Mouse (Mus musculus) heart, postnatal 0 days (tissue): ENCODE measurements at regions not wholly inside any gene's neighbourhood (a gene's known extent, or its start where the extent isn't known, plus 50 kb on each side); places are given as distances from the start of the nearest gene placed in this dataset.
A peak's percentile ranks its signal among the peaks of the same experiment; 100 is the strongest.

Experiments
- ATAC-seq: fragments of 200-750 bp; cut with Nextera tagmentation; 2 replicates; pipeline ENCODE4 v1.8.0; 2017; ENCODE audit warnings: low read depth, moderate number of reproducible peaks, moderate library complexity; ENCODE audit not compliant: insufficient read depth
- DNase-seq: peaks from one replicate; pipeline ENCODE4 v3.0.0-alpha.2; 2016; ENCODE audit warnings: low spot score
- H3K27ac ChIP-seq: fragments of 300-500 bp; sonication (generic); 2 replicates; pipeline ENCODE4 v1.5.1; 2014; ENCODE audit warnings: low read depth, mild to moderate bottlenecking
- H3K27me3 ChIP-seq: fragments of 300-500 bp; sonication (generic); 2 replicates; pipeline ENCODE4 v1.6.1; 2014; ENCODE audit warnings: low read length, mixed read lengths; ENCODE audit not compliant: control insufficient read depth, insufficient read depth
- H3K36me3 ChIP-seq: fragments of 300-500 bp; sonication (generic); replicated peaks from 2 replicates; pipeline ENCODE4 v1.6.1; 2014; ENCODE audit warnings: low read length, mixed read lengths; ENCODE audit not compliant: control insufficient read depth, insufficient read depth
- H3K4me1 ChIP-seq: fragments of 300-500 bp; sonication (generic); 2 replicates; pipeline ENCODE4 v1.6.1; 2014; ENCODE audit warnings: antibody characterized with exemption; ENCODE audit not compliant: control insufficient read depth, insufficient read depth
- H3K4me2 ChIP-seq: fragments of 300-500 bp; sonication (generic); 2 replicates; pipeline ENCODE4 v1.6.1; 2014; ENCODE audit warnings: low read depth, mild to moderate bottlenecking, low read length, moderate library complexity
- H3K4me3 ChIP-seq: fragments of 300-500 bp; sonication (generic); 2 replicates; pipeline ENCODE4 v1.5.1; 2014; ENCODE audit warnings: low read depth, low read length
- H3K9ac ChIP-seq: fragments of 300-500 bp; sonication (generic); replicated peaks from 2 replicates; pipeline ENCODE4 v1.6.1; 2014; ENCODE audit warnings: low read depth, low read length, mixed read lengths
- H3K9me3 ChIP-seq: fragments of 300-500 bp; sonication (generic); replicated peaks from 2 replicates; pipeline ENCODE4 v1.6.1; 2016; ENCODE audit warnings: low read length; ENCODE audit not compliant: control insufficient read depth
- CTCF ChIP-seq: IDR thresholded peaks from 2 replicates; pipeline ENCODE4 v1.5.1; 2016; ENCODE audit warnings: antibody characterized with exemption, control low read depth, low read depth
- EP300 ChIP-seq: IDR thresholded peaks from 2 replicates; pipeline ENCODE4 v1.6.1; 2016; ENCODE audit warnings: antibody characterized with exemption, low read depth
- WGBS: fragments of 180-500 bp; shearing (Covaris S2); extraction: QIAGEN DNeasy Blood & Tissue Kit; methylation state at CpG from one replicate; pipeline ENCODE4 v1.1.7; 2014; 5-methylcytosine and 5-hydroxymethylcytosine counted together

- no peak for ATAC-seq
- Histone ChIP-seq H3K9ac (no peak overlapping the region), H3K36me3 (no peaks in the 10 kb centered on the region), H3K27me3 (no peaks in the 10 kb centered on the region), H3K4me3 (no peak overlapping the region), H3K4me1 (no peaks in the 10 kb centered on the region), H3K27ac (no peak overlapping the region), H3K4me2 (no peak overlapping the region), H3K9me3 (no peaks in the 10 kb centered on the region)
- 55% methylated on average over 3 of the region's 3 CpGs for WGBS
- TF ChIP-seq EP300 (no peak), CTCF (no peak)
- DNase-seq, result no peak
These were observed 427.0 kb upstream of the Irak1bp1 start for GRCm38 (mm10) chr9:82402355-82402754.

DNA sequence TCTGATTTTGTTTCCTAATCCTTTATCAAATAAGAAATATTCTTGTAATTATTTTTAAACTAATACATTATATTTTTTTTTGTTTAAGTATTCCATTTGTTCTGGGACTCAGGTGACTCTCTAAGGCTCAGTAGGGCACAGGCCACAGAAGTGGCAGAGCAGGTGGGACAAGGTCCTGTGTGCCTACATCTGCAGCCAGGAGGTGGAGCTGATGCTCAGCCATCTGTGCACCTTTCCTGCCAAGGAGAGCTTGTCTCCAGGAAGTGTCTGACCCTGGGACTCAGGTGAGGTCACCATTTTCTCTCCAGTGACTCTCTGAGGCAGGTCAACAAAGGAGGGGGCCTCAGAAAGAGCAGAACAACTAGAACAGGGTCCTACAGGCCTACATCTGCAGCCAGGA lies 425.3 kb upstream of the Irak1bp1 start:
- H3K4me3 ChIP-seq, result no peak overlapping the region
- H3K9ac ChIP-seq, result no peak overlapping the region
- no peak overlapping the region for H3K27ac ChIP-seq
- H3K4me2 ChIP-seq, result no peak overlapping the region
- ATAC-seq, result no peak
- H3K4me1 ChIP-seq, result no peaks in the 10 kb centered on the region
- no peaks in the 10 kb centered on the region for H3K9me3 ChIP-seq
- H3K36me3 ChIP-seq, result no peaks in the 10 kb centered on the region
- TF ChIP-seq CTCF, result peak; percentile 20
- TF ChIP-seq EP300, result no peak
- H3K27me3 ChIP-seq, result no peaks in the 10 kb centered on the region
- no peak for DNase-seq

DNA sequence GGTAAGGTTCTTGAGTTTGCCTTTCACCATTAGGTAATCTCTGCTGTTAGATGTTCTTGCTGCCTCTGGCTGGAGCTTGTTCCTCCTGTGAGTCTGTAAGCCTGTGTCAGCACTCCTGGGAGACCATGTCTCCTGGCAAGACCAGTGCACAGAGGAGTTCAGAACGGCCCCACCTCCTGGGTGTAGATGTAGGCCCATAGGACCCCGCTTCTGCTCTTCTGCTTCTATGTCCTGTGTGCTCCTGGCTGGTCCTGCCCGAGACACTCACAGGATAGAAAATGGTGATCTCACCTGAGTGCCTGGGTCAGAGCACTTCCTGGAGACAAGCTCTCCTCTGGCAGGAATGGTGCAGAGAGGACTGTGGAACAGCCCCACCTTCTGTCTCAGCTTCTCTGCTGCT lies 422.2 kb upstream of the Irak1bp1 start:
- no peak for TF ChIP-seq EP300
- Histone ChIP-seq H3K27me3 (no peaks in the 10 kb centered on the region), H3K27ac (no peak overlapping the region), H3K4me1 (no peaks in the 10 kb centered on the region), H3K9me3 (no peaks in the 10 kb centered on the region), H3K4me3 (no peak overlapping the region), H3K9ac (no peak overlapping the region), H3K36me3 (no peaks in the 10 kb centered on the region), H3K4me2 (no peak overlapping the region)
- ATAC-seq (no peak), DNase-seq (no peak)
- 65% methylated on average over 3 of the region's 3 CpGs for WGBS

- Histone ChIP-seq H3K27me3 (no peaks in the 10 kb centered on the region), H3K27ac (no peak overlapping the region), H3K36me3 (no peaks in the 10 kb centered on the region), H3K4me1 (no peaks in the 10 kb centered on the region), H3K4me2 (no peak overlapping the region), H3K9ac (no peak overlapping the region), H3K9me3 (no peaks in the 10 kb centered on the region), H3K4me3 (no peak overlapping the region)
- DNase-seq, result no peak
- WGBS, result 54% methylated on average over 2 of the region's 2 CpGs
- TF ChIP-seq CTCF (no peak), EP300 (no peak)
- no peak for ATAC-seq
These were observed 420.4 kb upstream of the Irak1bp1 start for GRCm38 (mm10) chr9:82408969-82409368.
